Mouse (Mus musculus): ENCODE results near the gene Ints1.
"Not testable (repeated sequence)": the region's sequence is repeated elsewhere in the genome, so short reads cannot be mapped to it uniquely, and the experiment has no call there.

The Ints1 gene

GRCm38 (mm10) chr5:139756586-139756985 lies 18.9 kb downstream of the Ints1 start:
- CTCF ChIA-PET: no interaction called here

GRCm38 (mm10) chr5:139756135-139756534 lies 19.3 kb downstream of the Ints1 start:
- CTCF ChIA-PET: interaction anchor here (0.9 kb wide), 1 partner anchor 12 kb away, joined by 4 read pairs; no protein-coding TSS in a partner anchor

GRCm38 (mm10) chr5:139754753-139755152 lies 20.7 kb downstream of the Ints1 start:
- CTCF ChIA-PET: no interaction called here

GRCm38 (mm10) chr5:139750535-139750934 lies 24.9 kb downstream of the Ints1 start:
- CTCF ChIA-PET: interaction anchor here (1.0 to 1.7 kb wide), 2 partner anchors 14 to 33 kb away, joined by 5 to 8 read pairs; partner anchors contain the start of gene Micall2

- CTCF ChIA-PET: interaction anchor here (1.7 kb wide), 1 partner anchor 13 kb away, joined by 8 read pairs; the partner anchor contains the start of gene Micall2
Observed at GRCm38 (mm10) chr5:139749413-139750125, 25.9 kb downstream of the Ints1 start.

- CTCF ChIA-PET: no interaction called here
Observed at GRCm38 (mm10) chr5:139745771-139746170, 29.7 kb downstream of the Ints1 start.

GRCm38 (mm10) chr5:139742640-139743039 lies 32.8 kb downstream of the Ints1 start:
- CTCF ChIA-PET: not testable (repeated sequence)

- CTCF ChIA-PET: no interaction called here
Observed at GRCm38 (mm10) chr5:139738592-139739315, 36.7 kb downstream of the Ints1 start.

GRCm38 (mm10) chr5:139737841-139738591 lies 37.5 kb downstream of the Ints1 start:
- CTCF ChIA-PET: interaction anchor here (0.6 to 1.9 kb wide), 2 partner anchors 13 to 1090 kb away, joined by 3 to 8 read pairs; no protein-coding TSS in a partner anchor

GRCm38 (mm10) chr5:139736504-139736940 lies 39.0 kb downstream of the Ints1 start:
- CTCF ChIA-PET: interaction anchor here (1.9 kb wide), 1 partner anchor 14 kb away, joined by 8 read pairs; no protein-coding TSS in a partner anchor

GRCm38 (mm10) chr5:139735677-139736503 lies 39.6 kb downstream of the Ints1 start, which contains the start of gene Micall2:
Gene Micall2 (minus strand): TSS chr5:139736336.
- CTCF ChIA-PET: interaction anchor here (1.9 kb wide), 1 partner anchor 15 kb away, joined by 8 read pairs; no protein-coding TSS in a partner anchor

- CTCF ChIA-PET: no interaction called here
Observed at GRCm38 (mm10) chr5:139734746-139735145, 40.7 kb downstream of the Ints1 start.

GRCm38 (mm10) chr5:139734016-139734415 lies 41.5 kb downstream of the Ints1 start:
- CTCF ChIA-PET: no interaction called here

GRCm38 (mm10) chr5:139732634-139733107 lies 42.8 kb downstream of the Ints1 start:
- CTCF ChIA-PET: no interaction called here

- CTCF ChIA-PET: no interaction called here
Observed at GRCm38 (mm10) chr5:139730712-139731486, 44.6 kb downstream of the Ints1 start.

- CTCF ChIA-PET: no interaction called here
Observed at GRCm38 (mm10) chr5:139727261-139727660, 48.2 kb downstream of the Ints1 start.

GRCm38 (mm10) chr5:139726186-139726585 lies 49.3 kb downstream of the Ints1 start:
- CTCF ChIA-PET: no interaction called here

- CTCF ChIA-PET: no interaction called here
Observed at GRCm38 (mm10) chr5:139724336-139725116, 50.9 kb downstream of the Ints1 start.

- CTCF ChIA-PET: no interaction called here
Observed at GRCm38 (mm10) chr5:139723113-139723512, 52.4 kb downstream of the Ints1 start.

Measured in spleen, embryonic (tissue).